Mouse (Mus musculus): ENCODE measurements at regions not wholly inside any gene's neighbourhood (a gene's known extent, or its start where the extent isn't known, plus 50 kb on each side); places are given as distances from the start of the nearest gene placed in this dataset.

GRCm38 (mm10) chr6:88988551-88988950 is 86.5 kb downstream of the Tpra1 start:
- no peak for DNase-seq (ENCODE audit: low spot score in 2 of 2)
- Histone ChIP-seq H3K4me3 (no peak overlapping the region), H3K27ac (no peak overlapping the region)
- TF ChIP-seq CTCF (conservative IDR thresholded peaks at IDR 0.05) = no peak

- DNase-seq (ENCODE audit: low spot score in 2 of 2) = no peak
- Histone ChIP-seq H3K27ac (no peak overlapping the region), H3K4me3 (no peak overlapping the region)
- no peak for TF ChIP-seq CTCF (conservative IDR thresholded peaks at IDR 0.05)
Observed at GRCm38 (mm10) chr6:88989617-88990299, 87.7 kb downstream of the Tpra1 start.

- Histone ChIP-seq H3K4me3 (no peak overlapping the region), H3K27ac (no peak overlapping the region)
- TF ChIP-seq CTCF (conservative IDR thresholded peaks at IDR 0.05) = no peak
- no peak for DNase-seq (ENCODE audit: low spot score in 2 of 2)
Observed at GRCm38 (mm10) chr6:88990300-88990685, 88.2 kb downstream of the Tpra1 start.

GRCm38 (mm10) chr6:88995077-88995476 is 93.0 kb downstream of the Tpra1 start:
- no peak overlapping the region for H3K4me3 ChIP-seq
- H3K27ac ChIP-seq = no peak overlapping the region
- TF ChIP-seq CTCF (conservative IDR thresholded peaks at IDR 0.05) = no peak
- no peak for DNase-seq (ENCODE audit: low spot score in 2 of 2)

- DNase-seq (ENCODE audit: low spot score in 2 of 2) = no peak
- H3K27ac ChIP-seq = no peak overlapping the region
- H3K4me3 ChIP-seq = no peak overlapping the region
- no peak for TF ChIP-seq CTCF (conservative IDR thresholded peaks at IDR 0.05)
Observed at GRCm38 (mm10) chr6:88998927-88999722, 97.1 kb downstream of the Tpra1 start.

GRCm38 (mm10) chr6:89000359-89000758 is 98.3 kb downstream of the Tpra1 start:
- H3K27ac ChIP-seq = peak overlapping the region; percentile 6; the same call in 1 of the 2 replicates
- TF ChIP-seq CTCF (conservative IDR thresholded peaks at IDR 0.05) = no peak
- DNase-seq (ENCODE audit: low spot score in 2 of 2) = no peak
- peak overlapping the region; percentile 32; the same call in 1 of the 2 replicates for H3K4me3 ChIP-seq

GRCm38 (mm10) chr6:89003197-89003923 is 101.3 kb downstream of the Tpra1 start:
- no peak overlapping the region for H3K27ac ChIP-seq
- TF ChIP-seq CTCF (conservative IDR thresholded peaks at IDR 0.05) = no peak
- no peak for DNase-seq (ENCODE audit: low spot score in 2 of 2)
- no peak overlapping the region for H3K4me3 ChIP-seq

- Histone ChIP-seq H3K27ac (no peak overlapping the region), H3K4me3 (no peak overlapping the region)
- peak; percentile 55 for TF ChIP-seq CTCF (conservative IDR thresholded peaks at IDR 0.05)
- DNase-seq (ENCODE audit: low spot score in 2 of 2) = no peak
Observed at GRCm38 (mm10) chr6:89005094-89005493, 103.0 kb downstream of the Tpra1 start.

- H3K27ac ChIP-seq = no peak overlapping the region
- TF ChIP-seq CTCF (conservative IDR thresholded peaks at IDR 0.05) = no peak
- no peak for DNase-seq (ENCODE audit: low spot score in 2 of 2)
- no peak overlapping the region for H3K4me3 ChIP-seq
Observed at GRCm38 (mm10) chr6:89006997-89007396, 104.9 kb downstream of the Tpra1 start.

- Histone ChIP-seq H3K27ac (no peak overlapping the region), H3K4me3 (no peak overlapping the region)
- no peak for TF ChIP-seq CTCF (conservative IDR thresholded peaks at IDR 0.05)
Observed at GRCm38 (mm10) chr6:89007516-89007915, 105.5 kb downstream of the Tpra1 start.

GRCm38 (mm10) chr6:89008614-89009171 is 106.6 kb downstream of the Tpra1 start:
- TF ChIP-seq CTCF (conservative IDR thresholded peaks at IDR 0.05) = no peak
- Histone ChIP-seq H3K4me3 (peak overlapping the region; percentile 31; the same call in 1 of the 2 replicates), H3K27ac (no peak overlapping the region)
- DNase-seq (ENCODE audit: low spot score in 2 of 2) = no peak

More at GRCm38 (mm10) chr6:89007516-89007915, 105.5 kb downstream of the Tpra1 start:
- no peak for DNase-seq (ENCODE audit: low spot score in 2 of 2)

- TF ChIP-seq CTCF (conservative IDR thresholded peaks at IDR 0.05) = no peak
- DNase-seq (ENCODE audit: low spot score in 2 of 2) = no peak
- no peak overlapping the region for H3K27ac ChIP-seq
- no peak overlapping the region for H3K4me3 ChIP-seq
Observed at GRCm38 (mm10) chr6:89012998-89013689, 111.1 kb downstream of the Tpra1 start.

Data from layer of hippocampus, adult 2 months (tissue).